Mouse (Mus musculus) CH12.LX (cell line): ENCODE measurements at regions not wholly inside any gene's neighbourhood (a gene's known extent, or its start where the extent isn't known, plus 50 kb on each side); places are given as distances from the start of the nearest gene placed in this dataset.

Experiments
- CHD1 ChIP-seq: IDR thresholded peaks from 2 replicates; pipeline ENCODE4 v1.6.1; 2012; ENCODE audit warnings: low read depth, low read length, improper control_type of control experiment, inconsistent platforms
- CTCF ChIP-seq, 2 experiments: IDR thresholded peaks in 1 of 2; conservative IDR thresholded peaks in 1 of 2; 2 replicates each; pipeline ENCODE4 v1.5.1; 2011 to 2012; ENCODE audit warnings: low read depth in 2 of 2, low read length in 2 of 2, improper control_type of control experiment in 1 of 2, inconsistent platforms in 1 of 2, mild to moderate bottlenecking in 1 of 2, moderate library complexity in 1 of 2
- EP300 ChIP-seq: IDR thresholded peaks from 2 replicates; pipeline ENCODE4 v1.6.1; 2011; ENCODE audit warnings: low read length, improper control_type of control experiment
- ETS1 ChIP-seq: conservative IDR thresholded peaks from 2 replicates; pipeline ENCODE4 v1.6.1; 2012; ENCODE audit warnings: low read depth, mild to moderate bottlenecking, inconsistent platforms, low read length, improper control_type of control experiment, moderate library complexity
- GABPA ChIP-seq: IDR thresholded peaks from 2 replicates; pipeline ENCODE4 v1.6.1; 2012; ENCODE audit warnings: low read depth, low read length, improper control_type of control experiment, inconsistent platforms; ENCODE audit not compliant: insufficient replicate concordance
- JUN ChIP-seq: IDR thresholded peaks from 2 replicates; pipeline ENCODE4 v1.6.1; 2011; ENCODE audit warnings: low read depth, mild to moderate bottlenecking, low read length, improper control_type of control experiment, moderate library complexity; ENCODE audit not compliant: insufficient read depth
- POLR2A ChIP-seq: IDR thresholded peaks from 2 replicates; pipeline ENCODE4 v1.6.1; 2011; ENCODE audit warnings: low read depth, mild to moderate bottlenecking, improper control_type of control experiment, low read length
- RCOR1 ChIP-seq: conservative IDR thresholded peaks from 2 replicates; pipeline ENCODE4 v1.6.1; 2012; ENCODE audit warnings: low read depth, mild to moderate bottlenecking, inconsistent platforms, low read length, improper control_type of control experiment
- UBTF ChIP-seq: IDR thresholded peaks from 2 replicates; pipeline ENCODE4 v1.6.1; 2012; ENCODE audit warnings: low read depth, mild to moderate bottlenecking, inconsistent platforms, low read length, improper control_type of control experiment, moderate library complexity
- ZMIZ1 ChIP-seq: IDR thresholded peaks from 2 replicates; pipeline ENCODE4 v1.6.1; 2012; ENCODE audit warnings: low read depth, mild to moderate bottlenecking, inconsistent platforms, low read length, improper control_type of control experiment
- ZNF384 ChIP-seq: IDR thresholded peaks from 2 replicates; pipeline ENCODE4 v1.6.1; 2012; ENCODE audit warnings: low read depth, low read length, improper control_type of control experiment, inconsistent platforms

DNA sequence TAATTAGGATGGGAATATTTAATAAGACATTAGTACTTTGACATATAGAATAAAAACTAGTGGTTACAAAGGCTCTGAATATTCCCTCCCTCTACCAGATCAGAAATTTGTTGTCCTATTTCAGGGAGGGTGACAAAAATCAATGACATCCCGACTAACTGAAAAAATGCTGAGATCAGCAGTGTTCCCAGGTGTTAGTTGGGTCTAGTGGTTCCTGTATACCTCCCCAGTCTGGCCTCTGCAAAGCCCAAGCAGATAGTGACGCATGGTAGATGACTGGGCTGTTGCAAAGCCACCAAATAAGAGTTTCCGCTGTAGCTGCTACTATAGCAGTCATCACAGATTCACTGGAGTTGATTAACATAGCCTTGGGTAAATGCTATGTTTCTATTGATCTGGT, 59.9 kb upstream of the Gm4791 start:
- no peak for TF ChIP-seq ZNF384
- no peak for TF ChIP-seq ETS1
- no peak for TF ChIP-seq CTCF (conservative IDR thresholded peaks at IDR 0.05 in 1 of 2, IDR thresholded peaks at IDR 0.05 in 1 of 2; ENCODE audit: low read depth in 2 of 2, low read length in 2 of 2)
- TF ChIP-seq CHD1, result no peak
- no peak for TF ChIP-seq GABPA
- no peak for TF ChIP-seq POLR2A
- TF ChIP-seq UBTF, result no peak
- TF ChIP-seq EP300, result no peak
- no peak for TF ChIP-seq ZMIZ1
- no peak for TF ChIP-seq RCOR1
- TF ChIP-seq JUN, result no peak
